Mouse (Mus musculus): ENCODE measurements around the gene Rin2. TPM values are rescaled to one million over a fixed set of nuclear protein-coding genes. Genes with fewer than 3 reads are reported as not detected.
"Not testable (repeated sequence)": the region's sequence is repeated elsewhere in the genome, so short reads cannot be mapped to it uniquely, and the experiment has no call there.

Gene Rin2
- polyA plus RNA-seq, 1 experiment from 2014 or later = 36.6 TPM

DNA sequence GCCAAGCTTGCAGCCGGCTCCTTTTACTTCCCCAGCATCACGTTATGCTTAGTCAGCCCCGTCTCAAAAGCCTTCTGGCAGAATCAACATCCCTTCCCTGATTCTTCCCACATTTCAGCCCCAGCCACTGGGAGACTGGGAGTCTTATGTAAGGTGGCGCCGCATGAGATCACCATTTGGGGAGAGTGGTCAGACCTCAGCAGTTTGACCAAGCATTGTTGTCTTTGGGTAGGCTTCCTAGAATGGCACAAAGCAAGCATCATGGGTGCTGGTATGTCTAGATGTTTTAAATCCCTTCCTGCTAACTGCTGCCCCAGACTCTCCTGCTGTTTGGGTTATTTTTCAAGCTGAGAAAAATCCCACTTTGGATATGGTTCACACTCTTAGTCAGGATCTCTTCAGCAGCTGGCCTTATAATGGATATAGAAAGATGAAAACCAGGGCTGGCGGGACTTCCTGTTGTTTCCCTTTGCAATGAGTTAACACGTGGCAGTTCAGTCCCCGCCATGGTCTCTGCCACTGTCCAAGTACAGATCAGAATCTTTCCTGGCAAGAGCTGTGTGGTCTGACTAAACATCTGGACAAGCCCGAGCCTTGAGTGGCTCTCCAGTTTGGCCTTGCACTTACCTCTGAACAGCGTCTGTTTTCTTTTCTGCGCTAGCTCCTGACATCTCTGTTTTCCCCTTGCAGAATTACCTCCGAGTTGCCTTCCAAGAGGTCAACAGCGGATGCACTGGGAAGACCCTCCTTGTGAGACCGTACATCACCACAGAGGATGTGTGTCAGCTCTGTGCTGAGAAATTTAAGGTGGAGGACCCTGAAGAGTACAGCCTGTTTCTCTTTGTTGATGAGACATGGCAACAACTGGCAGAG lies 210.1 kb downstream of the Rin2 start:
- Histone ChIP-seq H3K9me3 (replicated peaks) (no peaks in the 10 kb centered on the region), H3K27ac (replicated peaks) (peak overlapping the region; percentile 87), H3K36me3 (peaks cover 32% of the 10 kb centered on the region), H3K4me1 (peaks cover 83% of the 10 kb centered on the region), H3K4me3 (replicated peaks) (no peak overlapping the region), H3K27me3 (no peaks in the 10 kb centered on the region), H3K4me2 (replicated peaks) (no peak overlapping the region), H3K9ac (no peak overlapping the region)
- ATAC-seq (ENCODE audit: insufficient number of reproducible peaks, low FRiP score, low TSS enrichment, low read depth) = no peak
- 44% methylated on average over 14 of the region's 14 CpGs for WGBS

- peaks cover 57% of the 10 kb centered on the region for H3K4me1 ChIP-seq
- no peaks in the 10 kb centered on the region for H3K9me3 ChIP-seq (replicated peaks)
- no peaks in the 10 kb centered on the region for H3K27me3 ChIP-seq
- 22% methylated on average over 14 of the region's 14 CpGs for WGBS
- H3K4me2 ChIP-seq (replicated peaks) = peak overlapping the region; percentile 25; the same call in 1 of the 2 replicates
- no peak overlapping the region for H3K9ac ChIP-seq
- H3K27ac ChIP-seq (replicated peaks) = peak overlapping the region; percentile 96
- peak; percentile 83 for ATAC-seq (ENCODE audit: insufficient number of reproducible peaks, low FRiP score, low TSS enrichment, low read depth)
- peaks cover 30% of the 10 kb centered on the region for H3K36me3 ChIP-seq
- no peak overlapping the region for H3K4me3 ChIP-seq (replicated peaks)
Observed at GRCm38 (mm10) chr2:145887937-145888765, 213.1 kb downstream of the Rin2 start.

- Histone ChIP-seq H3K9me3 (replicated peaks) (no peaks in the 10 kb centered on the region), H3K27ac (replicated peaks) (peak overlapping the region; percentile 96), H3K9ac (no peak overlapping the region), H3K4me1 (peaks cover 51% of the 10 kb centered on the region), H3K4me3 (replicated peaks) (no peak overlapping the region), H3K36me3 (peaks cover 25% of the 10 kb centered on the region; the same call in 1 of the 2 replicates), H3K27me3 (no peaks in the 10 kb centered on the region), H3K4me2 (replicated peaks) (0 out of 2 replicates have a peak overlapping the region, but pooled peaks have one; percentile 8)
- ATAC-seq (ENCODE audit: insufficient number of reproducible peaks, low FRiP score, low TSS enrichment, low read depth) = no peak
- 32% methylated on average over 6 of the region's 6 CpGs for WGBS
Observed at GRCm38 (mm10) chr2:145888766-145889480, 213.9 kb downstream of the Rin2 start.

GRCm38 (mm10) chr2:145890571-145890970 lies 215.6 kb downstream of the Rin2 start:
- no peak overlapping the region for H3K9ac ChIP-seq
- peaks cover 34% of the 10 kb centered on the region for H3K4me1 ChIP-seq
- no peak for ATAC-seq (ENCODE audit: insufficient number of reproducible peaks, low FRiP score, low TSS enrichment, low read depth)
- H3K9me3 ChIP-seq (replicated peaks) = no peaks in the 10 kb centered on the region
- WGBS = 60% methylated on average over 2 of the region's 2 CpGs
- peak overlapping the region; percentile 52; the same call in 1 of the 2 replicates for H3K27ac ChIP-seq (replicated peaks)
- no peaks in the 10 kb centered on the region for H3K27me3 ChIP-seq
- H3K36me3 ChIP-seq = peaks cover 15% of the 10 kb centered on the region; the same call in 1 of the 2 replicates
- H3K4me2 ChIP-seq (replicated peaks) = no peak overlapping the region
- H3K4me3 ChIP-seq (replicated peaks) = no peak overlapping the region

- Histone ChIP-seq H3K9ac (no peak overlapping the region), H3K27me3 (no peaks in the 10 kb centered on the region), H3K27ac (replicated peaks) (no peak overlapping the region), H3K9me3 (replicated peaks) (no peaks in the 10 kb centered on the region), H3K4me2 (replicated peaks) (no peak overlapping the region), H3K4me3 (replicated peaks) (no peak overlapping the region), H3K36me3 (no peaks in the 10 kb centered on the region), H3K4me1 (peaks cover 10% of the 10 kb centered on the region)
- ATAC-seq (ENCODE audit: insufficient number of reproducible peaks, low FRiP score, low TSS enrichment, low read depth) = no peak
- 98% methylated on average over 6 of the region's 6 CpGs for WGBS
Observed at GRCm38 (mm10) chr2:145893756-145894155, 218.7 kb downstream of the Rin2 start.

DNA sequence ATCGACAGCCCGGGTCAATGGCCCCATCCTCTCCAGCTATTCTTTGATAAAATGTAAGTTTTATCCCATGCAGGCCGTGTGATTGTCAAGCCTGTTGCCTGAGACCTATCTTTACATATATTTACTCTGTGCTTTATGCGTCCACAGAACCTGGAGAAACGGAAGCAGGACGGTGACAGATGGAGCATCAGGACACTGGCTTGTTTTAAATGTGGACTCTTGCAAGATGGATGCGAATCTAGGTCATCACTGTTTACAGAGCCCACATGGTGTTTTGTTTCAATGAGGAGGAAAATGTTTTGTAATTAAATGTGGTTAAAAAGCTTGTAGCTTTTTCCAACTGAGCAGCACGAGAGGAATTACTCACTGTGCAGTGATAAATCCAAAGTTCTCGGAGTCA lies 223.1 kb downstream of the Rin2 start:
- no peak overlapping the region for H3K9ac ChIP-seq
- no peaks in the 10 kb centered on the region for H3K36me3 ChIP-seq
- H3K9me3 ChIP-seq (replicated peaks) = no peaks in the 10 kb centered on the region
- no peak overlapping the region for H3K27ac ChIP-seq (replicated peaks)
- no peak for ATAC-seq (ENCODE audit: insufficient number of reproducible peaks, low FRiP score, low TSS enrichment, low read depth)
- no peak overlapping the region for H3K4me3 ChIP-seq (replicated peaks)
- H3K4me2 ChIP-seq (replicated peaks) = no peak overlapping the region
- H3K4me1 ChIP-seq = no peaks in the 10 kb centered on the region
- 70% methylated on average over 9 of the region's 9 CpGs for WGBS
- no peaks in the 10 kb centered on the region for H3K27me3 ChIP-seq

- ATAC-seq (ENCODE audit: insufficient number of reproducible peaks, low FRiP score, low TSS enrichment, low read depth); H3K9me3 ChIP-seq (replicated peaks); H3K9ac ChIP-seq; H3K27me3 ChIP-seq; H3K4me2 ChIP-seq (replicated peaks); H3K36me3 ChIP-seq; H3K27ac ChIP-seq (replicated peaks); H3K4me3 ChIP-seq (replicated peaks): not testable (repeated sequence)
- 72% methylated on average over 6 of the region's 8 CpGs for WGBS
- H3K4me1 ChIP-seq = peaks cover 13% of the 10 kb centered on the region
Observed at GRCm38 (mm10) chr2:145900318-145900717, 225.3 kb downstream of the Rin2 start.

GRCm38 (mm10) chr2:145901861-145902260 lies 226.8 kb downstream of the Rin2 start, which contains the start of gene Naa20:
TSS of gene Naa20 (plus strand) at chr2:145902099.
- Histone ChIP-seq H3K27ac (replicated peaks) (no peak within 1 kb of the TSS), H3K4me1 (peaks cover 17% of the 10 kb centered on the region), H3K9ac (no peak within 1 kb of the TSS), H3K27me3 (no peaks in the 10 kb centered on the region), H3K4me2 (replicated peaks) (peak within 1 kb of the TSS; percentile 61), H3K36me3 (peaks cover 2% of the 10 kb centered on the region; the same call in 1 of the 2 replicates), H3K4me3 (replicated peaks) (peak within 1 kb of the TSS; percentile 99), H3K9me3 (replicated peaks) (no peaks in the 10 kb centered on the region)
- 85% methylated on average over 6 of the region's 6 CpGs for WGBS
- no peak for ATAC-seq (ENCODE audit: insufficient number of reproducible peaks, low FRiP score, low TSS enrichment, low read depth)

- ATAC-seq (ENCODE audit: insufficient number of reproducible peaks, low FRiP score, low TSS enrichment, low read depth) = peak; percentile 91
- 0% methylated on average over 68 of the region's 68 CpGs for WGBS
Observed at GRCm38 (mm10) chr2:145903061-145903901, 228.3 kb downstream of the Rin2 start.

DNA sequence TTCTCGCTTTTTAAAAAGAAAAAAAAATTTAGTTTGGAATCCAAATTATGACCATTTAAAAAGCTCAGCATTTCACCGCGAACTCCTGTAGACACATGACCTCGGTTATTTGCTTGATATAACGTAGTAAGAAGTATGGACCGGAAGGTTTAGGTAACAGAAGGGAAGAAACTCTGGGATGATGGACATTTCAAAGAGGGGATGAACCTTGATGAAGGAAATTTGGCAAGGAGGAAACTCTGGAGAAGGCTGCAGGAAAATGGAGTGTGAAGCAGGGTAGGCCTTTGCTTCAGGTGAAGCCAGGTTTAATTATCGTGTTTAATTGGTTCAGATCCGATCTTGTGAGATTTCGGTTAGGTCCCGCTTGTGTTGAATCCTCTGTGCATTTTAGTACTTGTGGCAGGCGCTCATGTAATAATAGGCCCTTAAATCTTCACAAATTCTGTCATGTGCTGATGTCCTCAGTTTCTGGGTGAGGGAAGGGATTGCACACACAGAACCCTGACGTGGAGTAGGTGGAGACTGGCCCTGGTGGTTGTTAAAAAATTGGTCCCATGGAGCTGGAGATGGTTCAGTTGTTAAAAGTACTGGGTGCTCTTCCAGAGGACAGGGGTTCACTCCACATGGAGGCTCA lies 229.1 kb downstream of the Rin2 start:
- peaks cover 17% of the 10 kb centered on the region for H3K4me1 ChIP-seq
- H3K27me3 ChIP-seq = no peaks in the 10 kb centered on the region
- 21% methylated on average over 12 of the region's 12 CpGs for WGBS
- H3K27ac ChIP-seq (replicated peaks) = peak overlapping the region; percentile 85; the same call in 1 of the 2 replicates
- peaks cover 11% of the 10 kb centered on the region for H3K36me3 ChIP-seq
- ATAC-seq (ENCODE audit: insufficient number of reproducible peaks, low FRiP score, low TSS enrichment, low read depth) = no peak
- H3K4me3 ChIP-seq (replicated peaks) = peak overlapping the region; percentile 99
- H3K4me2 ChIP-seq (replicated peaks) = peak overlapping the region; percentile 61
- H3K9me3 ChIP-seq (replicated peaks) = no peaks in the 10 kb centered on the region
- peak overlapping the region; percentile 37 for H3K9ac ChIP-seq

More at GRCm38 (mm10) chr2:145903061-145903901, 228.3 kb downstream of the Rin2 start:
- H3K4me2 ChIP-seq (replicated peaks) = peak overlapping the region; percentile 61
- no peaks in the 10 kb centered on the region for H3K27me3 ChIP-seq
- H3K9ac ChIP-seq = peak overlapping the region; percentile 98
- H3K27ac ChIP-seq (replicated peaks) = peak overlapping the region; percentile 85
- no peaks in the 10 kb centered on the region for H3K9me3 ChIP-seq (replicated peaks)
- H3K36me3 ChIP-seq = peaks cover 6% of the 10 kb centered on the region; the same call in 1 of the 2 replicates
- H3K4me3 ChIP-seq (replicated peaks) = peak overlapping the region; percentile 99
- peaks cover 17% of the 10 kb centered on the region for H3K4me1 ChIP-seq

All from embryonic facial prominence, embryonic 15.5 days (tissue).